Mouse (Mus musculus) heart, adult 2 months (tissue): ENCODE measurements around the gene Neurl2.

Experiments used
- CTCF ChIP-seq: fragments of 200-600 bp; IDR thresholded peaks from 2 replicates; pipeline ENCODE4 v1.8.1; 2022; ENCODE audit warnings: antibody characterized with exemption, mild to moderate bottlenecking, moderate library complexity
- EP300 ChIP-seq: fragments of 200-500 bp; IDR thresholded peaks from 2 replicates; pipeline ENCODE4 v1.6.1; 2011; ENCODE audit warnings: low read depth, low read length, control low read depth; ENCODE audit not compliant: insufficient read depth
- POLR2A ChIP-seq: fragments of 200-500 bp; IDR thresholded peaks from 2 replicates; pipeline ENCODE4 v1.6.1; 2011; ENCODE audit warnings: mild to moderate bottlenecking, low read depth, low read length, control low read depth; ENCODE audit not compliant: insufficient read depth

DNA sequence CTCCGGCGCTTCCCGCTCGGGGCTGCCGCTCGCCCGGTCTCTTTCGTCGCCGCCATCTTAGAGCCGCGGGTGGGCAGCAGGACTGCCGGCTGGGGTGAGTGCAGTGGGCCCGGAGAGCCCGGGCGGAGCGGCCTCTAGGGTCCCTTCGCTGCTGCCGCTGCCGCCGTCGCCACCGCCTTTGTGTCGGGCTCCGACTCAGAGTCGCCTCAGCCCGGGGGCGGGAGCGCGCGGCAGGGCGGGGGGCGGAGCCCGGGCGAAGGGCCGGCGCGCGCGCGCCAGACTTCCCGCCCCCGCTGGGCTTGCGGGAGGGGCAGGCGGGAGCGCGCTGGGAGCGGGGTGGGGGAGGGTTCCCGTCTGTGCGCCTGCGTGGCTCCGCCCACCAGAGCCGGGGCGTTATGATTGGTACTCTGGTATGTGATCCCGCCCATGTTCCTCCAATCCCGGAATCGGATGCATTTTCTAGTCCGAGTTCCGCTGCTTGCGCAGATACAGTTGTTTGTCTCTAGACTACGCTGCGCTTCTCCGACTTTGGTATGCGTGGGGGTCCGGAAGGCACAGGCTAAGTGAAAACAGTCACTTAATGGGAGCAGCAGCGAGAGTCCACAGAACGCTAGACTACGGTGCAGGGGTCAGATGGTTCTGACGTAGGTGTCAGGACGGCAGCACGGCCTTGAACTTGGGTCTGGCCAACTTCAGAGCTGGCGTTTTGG lies 46.5 kb upstream of the Neurl2 start:
- TF ChIP-seq EP300 = peak; percentile 96
- TF ChIP-seq CTCF = no peak
- TF ChIP-seq POLR2A = peak; percentile 100
